Mouse (Mus musculus): ENCODE data around the gene Pde6g. TPM values are rescaled to one million over a fixed set of nuclear protein-coding genes. Genes with fewer than 3 reads are reported as not detected.

Pde6g gene
- polyA plus RNA-seq (2015; fragmentation: Nextera tagmentation; extraction: Ambion mirVana) = 0.09 and 0.13 TPM in 2 replicates

DNA sequence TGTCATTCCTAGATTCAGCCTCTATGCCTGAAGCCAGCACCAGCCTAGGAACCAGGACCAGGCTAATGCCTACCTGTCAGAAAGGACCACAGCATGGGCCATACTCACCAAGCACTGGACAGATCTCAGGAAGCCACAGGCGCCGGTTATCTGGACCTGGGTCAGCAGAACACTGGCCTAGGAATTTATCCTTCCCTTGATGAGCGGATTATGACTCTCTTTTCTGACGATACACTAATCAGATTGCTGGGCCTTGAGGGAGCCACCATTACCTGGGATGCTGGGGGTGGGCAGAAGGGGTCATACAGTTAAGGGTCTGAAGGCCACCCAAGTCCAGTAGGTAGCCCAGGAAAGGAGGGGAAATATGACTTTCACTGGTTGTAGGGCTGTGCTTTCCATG, at the start of gene Pde6g:
Pde6g (minus strand) TSS at position 195 of the 400 bp plus-strand sequence.
- Histone ChIP-seq H3K4me1 (ENCODE audit: control insufficient read depth, low read depth, low read length) (peaks cover 28% of the 10 kb centered on the region), H3K4me3 (ENCODE audit: low read depth, low read length) (no peak within 1 kb of the TSS), H3K9me3 (replicated peaks; ENCODE audit: control insufficient read depth, low read length) (no peaks in the 10 kb centered on the region), H3K27ac (ENCODE audit: low read length) (no peak within 1 kb of the TSS), H3K27me3 (ENCODE audit: control insufficient read depth, insufficient read depth, low read depth, low read length) (no peaks in the 10 kb centered on the region), H3K9ac (ENCODE audit: low read depth, low read length) (no peak within 1 kb of the TSS), H3K4me2 (ENCODE audit: low read depth, low read length) (no peak within 1 kb of the TSS), H3K36me3 (ENCODE audit: control insufficient read depth, insufficient read depth) (no peaks in the 10 kb centered on the region)
- no peak for ATAC-seq (ENCODE audit: low read depth)
- WGBS (ENCODE audit: insufficient replicate concordance) = 75% methylated on average over 4 of the region's 4 CpGs

DNA sequence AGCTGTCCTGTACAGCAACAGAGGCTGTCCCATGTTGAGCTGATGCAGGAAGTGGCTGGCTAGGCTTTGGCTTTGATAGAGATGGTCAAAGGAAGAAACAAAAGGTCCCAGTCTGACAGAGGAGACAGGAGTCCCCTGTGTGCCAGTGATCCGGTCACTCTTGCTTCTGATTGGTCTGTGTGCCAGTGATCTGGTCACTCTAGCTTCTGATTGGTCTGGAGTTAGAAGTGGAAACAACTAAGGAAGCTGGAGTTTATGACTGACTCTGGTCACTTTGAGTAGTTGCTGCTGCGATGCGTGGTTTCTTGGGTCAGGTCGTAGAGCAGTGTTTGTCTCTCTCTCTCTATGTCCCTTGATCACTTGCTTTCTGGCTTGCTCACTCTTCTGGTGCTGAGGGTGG, 48.4 kb upstream of the Pde6g start:
- Histone ChIP-seq H3K27me3 (ENCODE audit: control insufficient read depth, insufficient read depth, low read depth, low read length) (no peaks in the 10 kb centered on the region), H3K36me3 (ENCODE audit: control insufficient read depth, insufficient read depth) (peaks cover 6% of the 10 kb centered on the region), H3K9ac (ENCODE audit: low read depth, low read length) (no peak overlapping the region), H3K27ac (ENCODE audit: low read length) (no peak overlapping the region), H3K4me1 (ENCODE audit: control insufficient read depth, low read depth, low read length) (peaks cover 5% of the 10 kb centered on the region), H3K4me2 (ENCODE audit: low read depth, low read length) (no peak overlapping the region), H3K9me3 (replicated peaks; ENCODE audit: control insufficient read depth, low read length) (no peaks in the 10 kb centered on the region), H3K4me3 (ENCODE audit: low read depth, low read length) (no peak overlapping the region)
- ATAC-seq (ENCODE audit: low read depth) = no peak
- 60% methylated on average over 4 of the region's 4 CpGs for whole genome bisulfite sequencing (ENCODE audit: insufficient replicate concordance)

DNA sequence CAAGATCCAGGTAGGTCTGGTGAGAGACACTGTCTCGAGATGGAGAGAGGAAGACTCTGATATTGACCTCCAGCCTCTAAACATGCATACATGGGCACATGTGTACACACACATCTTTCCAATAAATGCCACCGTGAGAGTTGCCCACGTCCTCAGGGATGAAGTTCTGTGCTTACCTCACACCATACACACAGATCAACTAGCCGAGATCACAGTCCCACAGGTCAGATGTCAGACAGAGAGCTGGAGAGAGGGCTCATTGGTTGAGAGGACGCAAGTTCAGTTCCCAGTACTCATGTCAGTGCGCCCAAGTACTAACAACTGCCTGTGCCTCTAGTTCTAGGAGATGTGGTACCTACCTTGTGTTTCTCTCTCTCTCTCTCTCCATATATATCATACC, 47.7 kb upstream of the Pde6g start:
- Histone ChIP-seq H3K4me3 (ENCODE audit: low read depth, low read length) (no peak overlapping the region), H3K9ac (ENCODE audit: low read depth, low read length) (no peak overlapping the region), H3K9me3 (replicated peaks; ENCODE audit: control insufficient read depth, low read length) (no peaks in the 10 kb centered on the region), H3K4me1 (ENCODE audit: control insufficient read depth, low read depth, low read length) (peaks cover 5% of the 10 kb centered on the region), H3K36me3 (ENCODE audit: control insufficient read depth, insufficient read depth) (peaks cover 9% of the 10 kb centered on the region), H3K4me2 (ENCODE audit: low read depth, low read length) (no peak overlapping the region), H3K27ac (ENCODE audit: low read length) (no peak overlapping the region), H3K27me3 (ENCODE audit: control insufficient read depth, insufficient read depth, low read depth, low read length) (no peaks in the 10 kb centered on the region)
- 46% methylated on average over 6 of the region's 6 CpGs for WGBS (ENCODE audit: insufficient replicate concordance)
- ATAC-seq (ENCODE audit: low read depth) = no peak

DNA sequence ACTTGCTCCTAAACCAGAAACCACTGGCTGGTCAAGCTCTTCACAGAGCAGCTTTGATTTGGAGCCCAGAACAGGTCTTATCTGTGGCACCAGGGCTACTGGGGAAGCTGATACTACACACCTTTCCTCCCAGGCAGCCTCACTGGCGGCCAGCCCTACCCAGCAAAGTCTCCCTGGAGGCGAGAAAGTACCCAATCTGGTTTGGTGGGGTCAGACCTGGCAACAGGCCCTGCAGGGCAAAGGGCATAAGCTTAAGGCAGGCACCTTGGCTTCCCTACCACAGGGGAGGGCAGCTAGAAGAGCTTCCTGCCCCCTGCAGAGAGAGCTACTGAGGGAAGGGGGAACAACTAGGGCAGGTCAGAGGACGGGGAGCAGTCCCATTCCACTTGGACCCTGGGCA, 47.1 kb upstream of the Pde6g start:
- Histone ChIP-seq H3K4me2 (ENCODE audit: low read depth, low read length) (no peak overlapping the region), H3K4me1 (ENCODE audit: control insufficient read depth, low read depth, low read length) (peaks cover 5% of the 10 kb centered on the region), H3K9me3 (replicated peaks; ENCODE audit: control insufficient read depth, low read length) (no peaks in the 10 kb centered on the region), H3K27ac (ENCODE audit: low read length) (no peak overlapping the region), H3K9ac (ENCODE audit: low read depth, low read length) (no peak overlapping the region), H3K36me3 (ENCODE audit: control insufficient read depth, insufficient read depth) (peaks cover 13% of the 10 kb centered on the region), H3K4me3 (ENCODE audit: low read depth, low read length) (no peak overlapping the region), H3K27me3 (ENCODE audit: control insufficient read depth, insufficient read depth, low read depth, low read length) (no peaks in the 10 kb centered on the region)
- ATAC-seq (ENCODE audit: low read depth) = peak; percentile 12; the same call in 1 of the 2 replicates
- WGBS (ENCODE audit: insufficient replicate concordance) = 18% methylated on average over 3 of the region's 3 CpGs

DNA sequence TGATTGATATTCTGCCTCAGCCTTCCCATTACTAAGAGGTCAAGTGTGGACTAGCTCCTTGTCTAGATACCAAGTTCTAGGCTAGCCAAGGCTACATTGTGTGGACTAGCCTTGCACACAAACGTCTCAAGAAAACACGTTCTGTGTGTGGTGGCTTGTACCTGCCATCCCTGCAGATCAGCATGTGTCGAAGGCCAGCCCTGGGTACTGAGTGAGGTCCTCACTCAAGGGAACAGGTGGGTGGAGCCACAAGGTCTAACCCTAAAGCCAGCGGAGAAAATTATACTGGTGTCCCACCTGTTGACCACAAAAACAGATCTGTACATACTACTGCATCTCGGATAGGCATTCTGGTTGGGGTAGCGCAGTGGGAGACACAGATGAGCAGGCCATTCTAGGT, 46.6 kb upstream of the Pde6g start:
- Histone ChIP-seq H3K9ac (ENCODE audit: low read depth, low read length) (no peak overlapping the region), H3K36me3 (ENCODE audit: control insufficient read depth, insufficient read depth) (peaks cover 17% of the 10 kb centered on the region), H3K27ac (ENCODE audit: low read length) (no peak overlapping the region)

DNA sequence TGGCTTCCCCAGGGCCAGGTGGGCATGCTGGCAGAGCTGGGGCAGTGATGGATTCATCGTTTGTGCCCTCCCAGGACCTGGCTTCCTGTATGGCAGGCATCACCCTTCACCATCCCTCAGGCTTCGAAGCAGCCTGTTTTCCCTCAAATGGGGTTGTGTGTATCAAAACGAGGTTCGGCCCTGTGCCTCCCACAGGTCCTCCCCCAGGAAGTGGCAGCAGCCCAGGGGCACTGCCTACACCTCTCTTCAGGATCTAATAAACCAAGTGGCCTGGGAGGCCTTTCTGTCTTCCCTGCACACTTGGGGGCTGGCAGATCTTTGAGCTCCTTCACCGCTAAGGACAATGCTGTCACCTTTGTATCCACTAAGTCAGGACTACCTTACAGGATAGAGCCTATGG, 45.6 kb upstream of the Pde6g start:
- Histone ChIP-seq H3K9ac (ENCODE audit: low read depth, low read length) (no peak overlapping the region), H3K27me3 (ENCODE audit: control insufficient read depth, insufficient read depth, low read depth, low read length) (no peaks in the 10 kb centered on the region), H3K4me1 (ENCODE audit: control insufficient read depth, low read depth, low read length) (peaks cover 6% of the 10 kb centered on the region), H3K4me3 (ENCODE audit: low read depth, low read length) (no peak overlapping the region), H3K27ac (ENCODE audit: low read length) (no peak overlapping the region), H3K9me3 (replicated peaks; ENCODE audit: control insufficient read depth, low read length) (no peaks in the 10 kb centered on the region), H3K36me3 (ENCODE audit: control insufficient read depth, insufficient read depth) (peaks cover 17% of the 10 kb centered on the region), H3K4me2 (ENCODE audit: low read depth, low read length) (no peak overlapping the region)
- ATAC-seq (ENCODE audit: low read depth) = no peak
- WGBS (ENCODE audit: insufficient replicate concordance) = 76% methylated on average over 5 of the region's 5 CpGs

More for the DNA sequence above, 46.6 kb upstream of the Pde6g start:
- H3K4me2 ChIP-seq (ENCODE audit: low read depth, low read length) = no peak overlapping the region
- WGBS (ENCODE audit: insufficient replicate concordance) = 73% methylated on average over 6 of the region's 6 CpGs
- ATAC-seq (ENCODE audit: low read depth) = no peak
- no peaks in the 10 kb centered on the region for H3K9me3 ChIP-seq (replicated peaks; ENCODE audit: control insufficient read depth, low read length)
- no peak overlapping the region for H3K4me3 ChIP-seq (ENCODE audit: low read depth, low read length)
- peaks cover 5% of the 10 kb centered on the region for H3K4me1 ChIP-seq (ENCODE audit: control insufficient read depth, low read depth, low read length)
- no peaks in the 10 kb centered on the region for H3K27me3 ChIP-seq (ENCODE audit: control insufficient read depth, insufficient read depth, low read depth, low read length)

DNA sequence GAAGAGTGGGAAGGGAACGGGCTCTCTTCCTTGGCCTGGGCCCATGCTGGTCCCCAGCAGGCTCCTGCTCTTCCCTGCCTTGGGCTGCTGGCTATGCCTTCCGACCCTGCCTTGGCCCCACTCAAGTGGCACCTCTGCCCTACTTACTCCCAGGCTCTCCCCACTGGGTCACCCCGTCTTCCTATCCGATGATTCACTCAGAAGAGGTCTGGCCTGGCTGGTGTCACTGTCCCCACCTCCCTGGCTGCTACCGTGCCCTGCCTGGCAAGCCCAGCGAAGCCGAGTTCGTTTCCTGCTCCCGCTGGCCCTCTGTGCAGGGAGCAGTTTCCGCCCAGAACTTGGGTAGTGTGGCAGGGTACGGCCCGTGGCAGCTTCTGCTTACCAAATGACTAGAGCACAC, 44.9 kb upstream of the Pde6g start:
- Histone ChIP-seq H3K9ac (ENCODE audit: low read depth, low read length) (no peak overlapping the region), H3K36me3 (ENCODE audit: control insufficient read depth, insufficient read depth) (peaks cover 17% of the 10 kb centered on the region), H3K27me3 (ENCODE audit: control insufficient read depth, insufficient read depth, low read depth, low read length) (no peaks in the 10 kb centered on the region), H3K27ac (ENCODE audit: low read length) (no peak overlapping the region), H3K4me1 (ENCODE audit: control insufficient read depth, low read depth, low read length) (peaks cover 12% of the 10 kb centered on the region), H3K4me2 (ENCODE audit: low read depth, low read length) (no peak overlapping the region), H3K4me3 (ENCODE audit: low read depth, low read length) (no peak overlapping the region), H3K9me3 (replicated peaks; ENCODE audit: control insufficient read depth, low read length) (no peaks in the 10 kb centered on the region)
- 83% methylated on average over 12 of the region's 12 CpGs for WGBS (ENCODE audit: insufficient replicate concordance)
- no peak for ATAC-seq (ENCODE audit: low read depth)

DNA sequence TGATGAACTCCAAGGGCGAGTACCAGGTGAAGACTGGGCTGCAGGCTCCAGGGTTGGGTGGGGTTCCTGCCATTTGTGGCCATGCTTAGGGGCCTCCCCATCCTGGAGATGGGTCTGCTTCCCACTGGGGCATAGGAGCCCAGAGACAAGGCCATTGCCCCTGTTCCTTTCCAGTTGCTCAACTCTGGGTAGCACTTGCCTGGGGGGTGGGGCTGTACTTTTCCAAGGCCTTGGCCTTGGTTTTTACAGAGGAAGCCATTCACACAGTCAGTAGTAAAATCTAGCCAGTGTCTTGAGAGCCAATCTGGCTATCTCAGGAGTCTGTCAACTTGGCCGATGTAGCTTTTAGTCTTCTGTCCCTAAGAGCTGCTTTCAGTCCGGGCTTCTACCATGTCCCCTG, 44.1 kb upstream of the Pde6g start:
- 85% methylated on average over 3 of the region's 3 CpGs for WGBS (ENCODE audit: insufficient replicate concordance)
- no peak overlapping the region for H3K4me2 ChIP-seq (ENCODE audit: low read depth, low read length)
- peaks cover 20% of the 10 kb centered on the region for H3K4me1 ChIP-seq (ENCODE audit: control insufficient read depth, low read depth, low read length)
- no peaks in the 10 kb centered on the region for H3K27me3 ChIP-seq (ENCODE audit: control insufficient read depth, insufficient read depth, low read depth, low read length)
- no peak overlapping the region for H3K4me3 ChIP-seq (ENCODE audit: low read depth, low read length)
- H3K36me3 ChIP-seq (ENCODE audit: control insufficient read depth, insufficient read depth) = peaks cover 17% of the 10 kb centered on the region
- no peak overlapping the region for H3K27ac ChIP-seq (ENCODE audit: low read length)
- no peak overlapping the region for H3K9ac ChIP-seq (ENCODE audit: low read depth, low read length)
- H3K9me3 ChIP-seq (replicated peaks; ENCODE audit: control insufficient read depth, low read length) = no peaks in the 10 kb centered on the region
- ATAC-seq (ENCODE audit: low read depth) = no peak

DNA sequence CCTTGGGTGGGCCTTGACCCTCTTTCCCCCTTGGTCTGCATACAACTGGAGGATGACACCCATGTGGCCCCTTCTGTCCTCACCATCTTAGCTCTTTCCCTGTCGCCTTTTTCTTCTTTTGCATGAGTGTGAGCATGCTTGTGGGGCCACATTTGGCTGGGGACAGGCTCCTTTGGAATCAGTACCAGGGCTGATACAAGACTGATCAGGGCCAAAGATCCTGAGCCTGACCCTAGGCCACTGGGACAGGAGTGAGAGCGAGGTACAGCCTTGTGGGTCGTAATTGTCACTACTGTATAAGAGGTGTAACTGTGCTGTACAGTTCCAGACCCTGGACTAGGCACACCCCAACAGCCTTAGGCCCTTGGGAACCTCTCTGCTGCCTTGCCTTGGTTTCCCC, 40.6 kb upstream of the Pde6g start:
- no peak for ATAC-seq (ENCODE audit: low read depth)
- 68% methylated on average over 3 of the region's 3 CpGs for WGBS (ENCODE audit: insufficient replicate concordance)
- no peak overlapping the region for H3K27ac ChIP-seq (ENCODE audit: low read length)
- H3K27me3 ChIP-seq (ENCODE audit: control insufficient read depth, insufficient read depth, low read depth, low read length) = no peaks in the 10 kb centered on the region
- H3K4me3 ChIP-seq (ENCODE audit: low read depth, low read length) = no peak overlapping the region
- H3K9ac ChIP-seq (ENCODE audit: low read depth, low read length) = no peak overlapping the region
- H3K36me3 ChIP-seq (ENCODE audit: control insufficient read depth, insufficient read depth) = peaks cover 17% of the 10 kb centered on the region
- 0 out of 2 replicates have a peak overlapping the region, but pooled peaks have one; percentile 98 for H3K4me2 ChIP-seq (ENCODE audit: low read depth, low read length)
- H3K4me1 ChIP-seq (ENCODE audit: control insufficient read depth, low read depth, low read length) = peaks cover 35% of the 10 kb centered on the region
- H3K9me3 ChIP-seq (replicated peaks; ENCODE audit: control insufficient read depth, low read length) = no peaks in the 10 kb centered on the region
